Mouse (Mus musculus) spleen, adult 2 months (tissue): ENCODE measurements around the gene Prss57.

ENCODE experiments used
- CTCF ChIP-seq: fragments of 200-500 bp; IDR thresholded peaks from 2 replicates; pipeline ENCODE4 v1.5.1; 2011; ENCODE audit warnings: mild to moderate bottlenecking, inconsistent platforms; ENCODE audit not compliant: insufficient read depth, insufficient read length, insufficient replicate concordance; ENCODE audit errors: extremely low read depth
- POLR2A ChIP-seq: fragments of 200-500 bp; IDR thresholded peaks from 2 replicates; pipeline ENCODE4 v1.6.1; 2011; ENCODE audit warnings: low read depth, low read length, inconsistent platforms

- TF ChIP-seq CTCF (peak; percentile 30; the same call in 1 of the 2 replicates), POLR2A (no peak)
Measured at GRCm38 (mm10) chr10:79783920-79784800, 6.6 kb downstream of the Prss57 start.
